Mouse (Mus musculus): ENCODE measurements around the gene Fam171a2. TPM values are rescaled to one million over a fixed set of nuclear protein-coding genes. Genes with fewer than 3 reads are reported as not detected.

The Fam171a2 gene
- polyA plus RNA-seq, 1 experiment from 2014 or later, result 4.6 TPM

Small RNAs within 50 kb of the gene (microRNA-seq; reads per million reads assigned to microRNA genes)
- gene Mir6930, result not detected

Other genes starting within 250 kb of the Fam171a2 start
- gene Hdac5, start 217.5 kb downstream of the Fam171a2 start, polyA plus RNA-seq (2014; fragmentation: Nextera tagmentation; extraction: Ambion mirVana), result 52.1 and 54.5 TPM in 2 replicates
- 8.7 and 10.3 TPM in 2 replicates for gene BC030867, start 198.8 kb downstream of the Fam171a2 start, polyA plus RNA-seq (2014; fragmentation: Nextera tagmentation; extraction: Ambion mirVana)
- gene Asb16, start 178.9 kb downstream of the Fam171a2 start, polyA plus RNA-seq (2014; fragmentation: Nextera tagmentation; extraction: Ambion mirVana), result 0.09 and 0.11 TPM in 2 replicates
- gene Tmub2, start 162.8 kb downstream of the Fam171a2 start, polyA plus RNA-seq (2014; fragmentation: Nextera tagmentation; extraction: Ambion mirVana), result 39.1 and 46.5 TPM in 2 replicates
- gene Atxn7l3, start 151.1 kb downstream of the Fam171a2 start, polyA plus RNA-seq (2014; fragmentation: Nextera tagmentation; extraction: Ambion mirVana), result 7.0 and 10.6 TPM in 2 replicates
- gene Ubtf, start 127.9 kb downstream of the Fam171a2 start, polyA plus RNA-seq (2014; fragmentation: Nextera tagmentation; extraction: Ambion mirVana), result 50.2 and 53.6 TPM in 2 replicates
- 5.6 and 11.8 TPM in 2 replicates for gene Slc4a1, start 81.5 kb downstream of the Fam171a2 start, polyA plus RNA-seq (2014; fragmentation: Nextera tagmentation; extraction: Ambion mirVana)
- gene Rundc3a, start 54.3 kb downstream of the Fam171a2 start, polyA plus RNA-seq (2014; fragmentation: Nextera tagmentation; extraction: Ambion mirVana), result 0.81 and 1.2 TPM in 2 replicates
- gene Slc25a39, start 39.7 kb downstream of the Fam171a2 start, polyA plus RNA-seq (2014; fragmentation: Nextera tagmentation; extraction: Ambion mirVana), result 266 and 295 TPM in 2 replicates
- 182 and 190 TPM in 2 replicates for gene Grn, start 17.4 kb downstream of the Fam171a2 start, polyA plus RNA-seq (2014; fragmentation: Nextera tagmentation; extraction: Ambion mirVana)
- gene Itga2b, start 22.4 kb upstream of the Fam171a2 start, polyA plus RNA-seq (2014; fragmentation: Nextera tagmentation; extraction: Ambion mirVana), result 6.7 and 6.8 TPM in 2 replicates
- gene Gpatch8, start 108.7 kb upstream of the Fam171a2 start, polyA plus RNA-seq (2014; fragmentation: Nextera tagmentation; extraction: Ambion mirVana), result 30.7 and 36.9 TPM in 2 replicates
- gene Gm11627, start 131.8 kb upstream of the Fam171a2 start, polyA plus RNA-seq (2014; fragmentation: Nextera tagmentation; extraction: Ambion mirVana), result 12.6 and 13.9 TPM in 2 replicates
- 18.7 and 24.0 TPM in 2 replicates for gene Fzd2, start 156.7 kb upstream of the Fam171a2 start, polyA plus RNA-seq (2014; fragmentation: Nextera tagmentation; extraction: Ambion mirVana)
- 1.1 TPM in 2 replicates for gene Meioc, start 216.0 kb upstream of the Fam171a2 start, polyA plus RNA-seq (2014; fragmentation: Nextera tagmentation; extraction: Ambion mirVana)

Measured in heart, embryonic 14.5 days (tissue).